Mouse (Mus musculus) CD8-positive naive resting alpha-beta T cell, adult 2 months (primary cell): ENCODE measurements around the gene Pnkd.
"Not testable (repeated sequence)": the region's sequence is repeated elsewhere in the genome, so short reads cannot be mapped to it uniquely, and the experiment has no call there.

Experiments used
- DNase-seq, 2 experiments: peaks; one replicate each; pipeline ENCODE4 v3.0.0; 2022; ENCODE audit warnings: low read depth in 2 of 2, low spot score in 2 of 2

Gene Pnkd

DNA sequence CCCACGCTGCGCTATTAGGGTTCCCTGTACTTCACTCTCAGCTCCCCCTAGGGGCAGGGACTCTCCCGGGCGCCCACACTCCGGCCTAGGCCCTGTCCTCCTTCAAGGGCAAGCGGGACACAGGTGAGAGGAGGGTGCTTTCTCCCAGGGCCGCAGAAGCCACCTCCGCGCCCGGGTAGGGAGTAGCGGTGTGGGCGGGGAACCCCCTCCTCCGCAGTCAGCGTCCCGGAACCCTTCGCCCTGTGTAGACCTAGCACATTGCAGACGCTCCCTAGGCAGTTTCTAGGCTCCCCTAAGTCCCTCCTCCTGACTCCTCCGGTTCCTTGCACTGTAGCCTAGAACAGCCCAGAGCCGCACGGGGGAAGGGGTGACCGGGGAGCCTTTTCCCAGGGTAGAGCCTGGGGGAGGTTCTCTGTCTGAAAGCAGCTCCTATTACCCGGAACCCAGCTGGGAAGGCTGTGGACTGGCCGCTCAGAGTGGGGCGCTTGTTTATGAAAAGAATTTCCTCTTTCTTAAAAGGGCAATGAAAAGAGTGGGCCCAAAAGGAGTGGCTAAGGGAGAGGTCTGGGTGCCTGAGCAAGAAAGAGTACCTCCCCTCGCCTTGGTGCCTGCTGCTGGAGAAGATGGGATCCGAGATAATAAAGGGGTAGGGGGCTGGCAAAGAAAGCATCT, 102.1 kb downstream of the Pnkd start:
- peak; percentile 92 to 99 for DNase-seq

DNA sequence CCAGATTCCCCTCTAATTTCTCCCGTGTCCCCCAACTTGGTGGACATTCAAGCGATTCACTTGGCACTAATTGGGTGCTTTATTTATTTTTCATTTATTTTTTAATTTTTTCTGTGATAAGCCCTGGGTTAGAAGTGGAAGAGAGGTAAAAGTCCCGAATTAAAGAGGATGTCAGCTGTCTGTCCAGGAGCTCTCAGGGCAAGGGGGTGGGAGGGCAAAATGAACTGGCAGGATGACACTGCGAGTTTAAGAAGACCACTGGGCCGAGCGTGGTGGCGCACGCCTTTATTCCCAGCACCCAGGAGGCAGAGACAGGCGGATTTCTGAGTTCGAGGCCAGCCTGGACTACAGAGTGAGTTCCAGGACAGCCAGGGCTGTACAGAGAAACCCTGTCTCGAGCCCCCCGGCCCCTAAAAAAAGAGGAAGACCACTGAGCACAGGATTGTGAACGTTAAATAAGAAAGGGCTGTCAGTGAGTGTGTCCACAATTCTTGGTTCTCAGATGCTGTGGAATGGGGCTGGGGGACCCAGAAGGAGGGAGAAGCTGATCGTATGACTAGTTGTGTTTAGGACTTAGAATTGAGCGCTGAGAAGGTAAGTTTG, 102.8 kb downstream of the Pnkd start:
- DNase-seq: no peak

DNA sequence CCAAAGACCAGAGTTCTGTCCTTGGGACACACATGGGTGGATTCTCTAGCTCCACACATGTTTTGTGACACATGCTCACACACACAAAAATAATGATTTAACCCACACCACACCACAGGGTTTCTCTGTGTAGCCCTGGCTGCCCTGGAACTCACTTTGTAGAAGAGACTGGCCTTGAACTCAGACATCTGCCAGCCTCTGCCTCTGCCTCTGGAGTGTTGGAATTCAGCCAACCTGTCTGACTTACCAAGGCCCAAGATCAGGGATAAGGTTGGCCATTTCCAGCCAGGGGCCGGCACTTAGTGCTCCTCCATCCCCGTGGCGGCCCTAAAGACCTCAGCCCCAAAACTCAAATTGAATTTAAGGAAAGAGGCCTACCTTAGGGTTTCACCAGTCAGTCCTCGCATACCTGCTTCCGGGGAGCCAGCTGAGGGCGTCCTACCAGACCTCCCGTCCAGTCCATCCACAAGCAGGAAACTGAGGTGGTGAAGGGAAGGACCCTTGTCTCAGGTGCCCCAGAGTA, 103.7 kb downstream of the Pnkd start:
- no peak for DNase-seq

DNA sequence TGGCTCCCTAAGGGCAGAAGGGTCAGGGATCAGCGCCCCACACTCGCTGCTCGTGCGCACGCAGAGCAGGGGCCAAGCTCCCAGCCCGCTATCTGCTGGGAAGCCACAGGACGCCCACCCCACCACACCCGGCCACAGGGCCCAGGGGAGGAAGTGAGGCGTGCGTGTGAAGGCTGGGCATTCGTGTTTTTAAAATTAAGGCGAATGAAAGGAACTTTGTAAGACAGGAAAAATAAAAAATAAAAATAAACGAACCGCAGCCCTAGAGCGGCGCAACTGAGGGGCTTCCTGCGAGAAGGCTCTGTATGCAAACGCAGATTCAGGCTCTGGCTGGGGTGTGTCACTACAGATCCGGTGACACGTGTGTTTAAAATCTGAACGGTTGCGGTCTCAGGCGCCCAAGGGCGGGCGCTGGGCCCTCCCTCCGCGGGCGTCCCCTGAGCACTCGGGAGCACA, 105.1 kb downstream of the Pnkd start:
- DNase-seq: peak; percentile 48 to 61

DNA sequence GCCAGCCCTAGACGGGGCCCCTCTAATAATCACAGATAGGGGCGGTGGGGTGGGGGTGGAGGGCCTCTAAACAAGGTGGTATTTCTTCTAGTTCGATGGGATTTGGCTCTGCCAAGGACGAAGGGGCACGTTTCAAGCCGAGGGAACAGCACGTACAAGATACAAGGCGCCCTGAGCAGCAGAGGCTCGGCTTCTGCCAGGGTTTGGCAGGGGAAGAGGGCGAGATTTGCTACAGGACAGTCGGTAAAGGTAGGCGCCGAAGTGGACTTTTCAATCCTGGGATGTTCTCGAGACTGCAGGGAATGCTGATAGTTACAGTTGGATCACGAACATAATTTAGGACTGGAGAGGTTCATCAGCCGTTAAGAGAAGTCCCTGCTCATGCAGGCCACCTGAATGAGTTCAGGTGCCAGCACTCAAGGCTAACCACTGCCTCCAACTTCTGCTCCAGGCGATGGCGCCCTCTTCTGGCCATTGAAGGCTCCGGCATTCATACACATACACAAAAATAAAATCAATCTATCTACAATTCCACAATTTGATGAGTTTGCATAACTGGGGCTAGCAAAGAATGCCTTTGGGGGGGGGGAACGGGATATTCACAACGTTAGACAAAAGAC, 105.7 kb downstream of the Pnkd start:
- peak; percentile 64 to 76 for DNase-seq

DNA sequence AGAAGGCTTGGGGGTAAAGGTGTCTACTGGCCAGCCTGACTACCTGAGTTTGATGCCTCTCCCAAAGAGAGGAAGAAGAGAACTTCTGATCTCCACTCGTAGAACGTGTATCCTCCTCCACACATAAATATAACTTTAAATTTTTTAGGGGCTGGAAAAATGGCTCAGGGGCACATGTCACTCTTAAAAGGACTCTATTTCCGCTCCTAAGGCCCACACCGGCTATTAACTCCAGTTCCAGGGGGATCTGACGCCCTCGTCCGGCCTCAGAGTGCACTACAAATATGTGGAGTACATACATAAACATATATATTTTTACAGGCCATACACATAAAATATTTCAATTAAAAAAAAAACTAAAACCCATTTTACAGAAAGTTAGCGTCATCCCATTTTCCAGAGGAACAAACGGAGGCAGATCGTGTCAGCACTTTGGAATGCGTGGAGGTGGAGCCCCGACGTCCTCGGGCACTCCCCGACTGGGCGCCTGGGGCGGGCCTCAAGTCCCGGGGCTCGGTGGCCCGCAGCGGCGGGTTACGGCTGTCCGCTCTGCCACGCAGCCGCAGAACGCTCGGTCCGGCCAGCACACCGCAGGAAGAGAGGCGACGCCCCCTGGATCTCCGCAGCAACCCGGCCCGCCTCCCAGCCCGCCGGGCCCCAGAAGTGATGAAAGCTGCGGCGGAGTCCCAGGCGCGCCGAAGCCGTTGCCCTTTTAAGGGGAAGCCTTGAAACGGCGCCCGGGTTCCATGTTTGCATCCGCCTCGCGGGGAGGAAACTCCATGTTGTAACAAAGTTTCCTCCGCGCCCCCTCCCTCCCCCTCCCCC, 106.4 kb downstream of the Pnkd start, which contains the start of gene Ctdsp1:
Ctdsp1 (plus strand) TSS at position 586 of the 825 bp plus-strand sequence.
- DNase-seq: peak; percentile 83 to 91

DNA sequence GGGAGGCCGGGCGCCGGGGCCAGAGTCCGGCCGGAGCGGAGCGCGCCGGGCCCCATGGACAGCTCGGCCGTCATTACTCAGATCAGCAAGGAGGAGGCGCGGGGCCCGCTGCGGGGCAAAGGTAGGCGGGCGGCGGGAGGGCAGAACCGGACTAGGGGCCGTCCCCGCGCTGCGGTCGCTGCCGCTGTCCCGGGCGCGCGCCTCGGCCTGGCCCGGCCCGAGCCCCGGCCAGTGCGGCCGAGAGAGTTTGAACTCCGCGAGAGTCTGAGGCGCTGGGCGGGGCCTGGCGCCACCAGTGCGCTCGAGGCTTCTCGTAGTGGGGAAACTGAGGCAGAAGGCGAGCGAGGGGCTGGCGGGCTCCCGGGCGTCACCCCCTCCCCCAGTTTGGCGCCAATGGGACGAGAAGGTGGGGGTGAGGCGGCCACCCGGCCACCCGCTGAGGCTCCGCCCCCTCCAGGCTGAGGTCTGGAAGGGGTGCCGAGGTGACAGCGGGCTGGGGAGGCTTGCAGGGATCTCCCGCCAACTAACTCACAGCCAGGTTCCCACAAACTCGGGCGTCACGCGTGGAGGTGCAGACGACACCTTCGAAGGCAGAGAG, 107.2 kb downstream of the Pnkd start:
- peak; percentile 44 to 49 for DNase-seq

DNA sequence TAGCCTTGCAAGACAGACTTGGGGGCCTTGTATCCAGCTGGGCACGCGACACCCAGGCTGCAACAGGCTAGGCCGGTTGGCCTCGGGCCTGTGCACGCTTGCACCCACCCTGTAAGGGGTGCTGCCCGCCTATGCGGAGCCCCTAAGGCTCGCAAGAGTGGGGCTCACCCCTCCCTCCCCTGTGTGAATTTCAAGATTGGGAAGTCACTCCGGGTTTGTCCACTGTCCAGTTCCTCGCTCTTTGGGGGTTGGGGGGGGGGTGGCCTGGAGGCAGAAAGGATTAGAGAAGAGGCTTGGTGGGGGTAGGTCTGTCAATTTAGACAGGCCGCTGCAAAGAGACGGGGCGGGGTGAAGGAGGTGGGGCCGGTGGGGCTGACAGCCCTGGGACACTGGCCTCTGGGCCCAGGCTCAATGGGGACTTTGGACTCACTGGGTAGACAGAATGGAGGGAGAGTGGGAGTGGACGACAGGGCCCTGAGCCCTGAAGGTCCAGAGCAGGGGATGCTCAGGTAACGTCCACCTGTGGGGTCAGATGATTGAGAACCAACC, 107.8 kb downstream of the Pnkd start:
- no peak for DNase-seq

DNA sequence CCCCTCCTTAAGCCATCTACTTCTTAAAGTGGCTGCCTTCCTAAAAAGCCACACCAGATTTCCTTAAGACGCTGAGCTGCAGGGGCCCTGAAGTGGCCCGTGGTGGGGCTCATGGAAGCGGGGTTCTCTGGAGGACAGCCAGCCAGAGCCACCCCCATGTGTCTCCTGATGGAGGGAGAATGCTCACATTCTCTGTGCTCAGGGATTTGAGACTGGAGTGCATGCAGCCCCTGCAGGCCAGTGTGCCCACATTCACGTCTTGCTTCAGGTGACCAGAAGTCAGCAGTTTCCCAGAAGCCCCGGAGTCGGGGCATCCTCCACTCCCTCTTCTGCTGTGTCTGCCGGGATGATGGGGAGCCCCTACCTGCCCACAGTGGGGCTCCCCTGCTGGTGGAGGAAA, 108.3 kb downstream of the Pnkd start:
- DNase-seq: no peak

DNA sequence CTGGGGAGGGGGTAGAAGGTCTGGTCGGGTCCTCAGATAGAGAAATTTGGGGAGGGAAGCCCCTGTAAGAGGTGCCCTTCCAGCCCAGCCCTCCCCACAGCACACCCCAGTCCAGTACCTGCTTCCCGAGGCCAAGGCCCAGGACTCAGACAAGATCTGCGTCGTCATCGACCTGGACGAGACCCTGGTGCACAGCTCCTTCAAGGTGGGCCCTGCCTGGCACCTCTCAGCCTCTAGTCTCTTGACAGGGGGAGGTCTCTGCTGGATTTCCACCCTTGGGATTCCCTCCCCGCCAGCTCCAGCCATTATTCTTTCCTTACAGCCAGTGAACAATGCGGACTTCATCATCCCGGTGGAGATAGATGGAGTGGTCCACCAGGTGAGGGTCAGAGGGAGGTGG, 109.0 kb downstream of the Pnkd start:
- DNase-seq: no peak

DNA sequence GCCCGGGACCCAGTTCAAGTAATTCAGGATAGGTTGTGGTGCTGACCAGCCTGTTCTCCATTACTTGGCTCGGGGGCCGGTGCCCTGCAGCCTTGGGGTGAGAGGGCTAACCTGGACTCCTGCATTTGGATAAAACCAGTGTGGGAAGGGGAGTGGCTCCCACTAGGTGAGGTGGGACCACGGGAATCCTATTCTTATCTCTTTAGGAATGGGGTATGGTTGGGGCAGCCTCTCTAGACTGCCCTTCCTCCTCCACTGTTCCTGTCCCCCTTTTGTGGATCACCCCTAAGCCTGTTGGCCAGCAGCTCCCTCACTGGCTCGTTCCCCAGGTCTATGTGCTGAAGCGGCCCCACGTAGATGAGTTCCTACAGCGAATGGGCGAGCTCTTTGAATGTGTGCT, 109.6 kb downstream of the Pnkd start:
- DNase-seq: no peak

DNA sequence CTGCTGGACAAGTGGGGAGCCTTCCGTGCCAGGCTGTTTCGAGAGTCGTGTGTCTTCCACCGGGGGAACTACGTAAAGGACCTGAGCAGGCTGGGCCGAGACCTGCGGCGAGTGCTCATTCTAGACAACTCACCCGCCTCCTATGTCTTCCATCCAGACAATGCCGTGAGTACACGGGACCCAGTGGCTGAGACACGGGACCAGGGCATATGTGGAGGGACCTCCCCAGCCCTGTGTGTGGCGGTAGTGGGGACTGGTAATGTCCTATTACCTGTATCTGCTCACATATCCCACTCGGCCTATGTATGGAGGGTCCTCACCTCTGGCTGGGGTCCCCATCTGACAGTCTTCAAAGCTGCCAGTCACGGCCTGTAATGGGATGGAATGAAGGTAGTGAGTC, 110.1 kb downstream of the Pnkd start:
- no peak for DNase-seq

DNA sequence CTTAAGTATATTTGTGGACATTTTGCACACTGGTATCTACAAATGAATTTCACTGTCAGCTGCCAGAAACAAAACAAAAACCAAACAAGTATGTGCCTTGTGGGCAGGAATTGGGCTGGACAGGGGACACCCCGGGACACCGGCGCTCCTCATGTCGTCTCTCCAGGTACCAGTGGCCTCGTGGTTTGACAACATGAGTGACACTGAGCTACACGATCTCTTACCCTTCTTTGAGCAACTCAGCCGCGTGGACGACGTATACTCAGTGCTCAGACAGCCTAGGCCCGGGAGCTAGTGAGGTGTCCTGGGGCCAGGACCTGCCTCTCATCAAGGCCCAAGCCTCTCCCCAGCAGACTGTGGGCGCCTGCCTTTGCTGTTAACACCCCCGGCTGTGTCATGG, 110.6 kb downstream of the Pnkd start:
- no peak for DNase-seq

DNA sequence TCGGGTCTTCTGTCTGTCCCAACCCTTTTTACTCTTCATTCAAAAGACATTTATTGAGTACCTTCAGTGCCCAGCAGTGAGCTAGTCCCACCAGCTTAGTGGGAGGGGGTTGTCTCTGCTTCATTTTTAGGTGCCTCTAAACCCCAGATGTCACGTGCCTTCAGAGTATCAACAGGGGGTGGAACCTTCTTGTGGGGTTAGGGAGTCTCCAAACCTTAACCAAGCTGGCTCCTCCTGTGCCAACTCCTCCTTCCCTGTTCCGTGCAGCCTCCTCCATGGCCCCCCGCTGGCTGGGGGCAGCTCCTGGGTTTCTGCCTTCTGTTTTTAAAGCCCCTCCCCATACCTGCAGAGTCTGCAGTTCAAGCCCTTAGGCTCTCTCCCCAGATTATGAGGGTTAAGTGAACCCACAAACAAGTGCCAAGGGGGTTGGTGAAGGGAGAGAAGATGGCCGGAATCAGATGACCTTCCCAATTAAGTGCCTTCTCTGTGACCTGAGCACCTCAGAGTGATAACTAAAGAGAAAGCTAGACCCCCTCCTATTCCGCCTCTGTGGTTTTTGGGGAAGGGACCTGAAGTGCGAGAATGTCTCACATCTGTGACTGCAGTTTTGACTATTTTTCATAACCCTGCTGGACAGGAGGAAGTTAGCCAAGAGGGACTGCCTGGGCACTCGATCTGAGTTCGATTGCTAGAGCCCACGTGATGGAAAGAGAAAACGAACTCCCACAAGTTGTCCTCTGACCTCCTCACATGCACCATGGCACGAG, 111.9 kb downstream of the Pnkd start:
- DNase-seq: not testable (repeated sequence)

DNA sequence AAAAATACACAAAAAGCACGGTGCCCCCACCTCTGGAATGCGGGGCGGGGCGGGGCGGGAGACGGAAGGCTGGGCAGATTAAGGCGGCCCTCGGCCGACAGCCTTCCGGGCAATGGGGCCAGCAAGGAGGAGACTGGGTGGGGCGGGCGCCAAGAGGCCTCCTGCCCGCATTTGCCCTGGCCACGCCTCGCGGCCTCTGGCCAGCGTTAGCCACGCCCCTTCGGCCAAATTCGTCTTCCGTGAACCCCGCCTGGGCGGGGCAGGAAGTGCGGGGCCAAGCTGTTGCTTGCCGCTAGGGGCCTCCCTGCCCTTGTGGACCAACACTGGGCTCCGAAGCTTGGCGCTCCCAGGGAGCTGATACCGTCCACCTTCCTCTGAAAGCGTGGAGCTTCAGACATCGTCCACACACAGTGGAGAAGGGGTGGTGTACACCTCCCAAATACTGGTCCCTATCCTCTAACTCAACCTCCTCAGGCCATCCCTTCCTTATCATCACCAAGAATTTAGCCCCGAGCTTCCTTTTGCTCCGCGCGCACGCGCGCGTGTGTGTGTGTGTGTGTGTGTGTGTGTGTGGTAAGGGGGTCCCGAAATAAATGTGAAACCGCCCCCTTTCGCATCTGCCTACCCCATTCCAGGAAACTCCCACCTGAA, 112.7 kb downstream of the Pnkd start:
- peak; percentile 55 to 61 for DNase-seq

DNA sequence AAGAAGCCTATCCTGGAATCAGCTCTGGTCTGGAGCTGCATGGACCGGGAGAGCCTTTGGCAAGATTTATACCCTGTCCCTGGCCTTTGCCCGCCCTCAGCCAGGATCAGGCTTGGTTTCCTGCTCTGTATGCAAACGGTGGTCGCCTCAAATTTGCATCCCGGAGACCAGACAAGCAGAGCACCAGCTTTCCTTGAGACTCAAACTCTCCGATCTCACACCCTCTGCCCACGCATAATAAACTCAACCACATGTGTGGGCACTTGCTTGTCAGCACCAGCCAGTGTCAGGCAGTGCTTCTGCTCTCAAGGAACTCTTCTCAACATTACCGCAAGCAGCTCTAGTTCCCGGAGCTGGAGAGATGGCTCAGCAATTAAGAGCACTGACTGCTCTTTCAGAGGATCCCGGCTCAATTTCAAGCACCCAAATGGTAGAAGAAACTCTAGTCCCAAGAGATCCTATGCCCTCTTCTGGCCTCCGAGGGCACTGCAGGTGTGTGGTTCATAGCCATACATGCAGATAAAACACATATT, 113.3 kb downstream of the Pnkd start:
- DNase-seq: peak; percentile 68 to 82

DNA sequence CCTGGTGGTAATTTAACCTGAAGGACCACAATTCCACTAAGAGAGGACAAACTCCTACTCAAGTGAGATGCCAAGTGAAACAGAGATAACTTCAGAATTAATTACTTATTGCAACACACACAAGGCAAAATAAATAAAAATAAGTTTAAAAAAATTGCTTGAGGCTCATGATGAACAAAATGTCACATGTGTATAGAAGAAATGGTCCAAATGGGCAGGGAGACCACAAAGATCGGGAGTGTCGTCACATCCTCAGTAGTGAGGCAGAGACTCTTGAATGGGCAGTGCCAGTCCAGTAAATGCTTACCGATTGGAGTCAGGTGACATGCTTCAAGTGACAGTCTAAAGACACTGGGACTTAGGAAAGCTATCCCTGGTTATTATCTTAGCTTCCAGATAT, 115.8 kb downstream of the Pnkd start:
- no peak for DNase-seq

DNA sequence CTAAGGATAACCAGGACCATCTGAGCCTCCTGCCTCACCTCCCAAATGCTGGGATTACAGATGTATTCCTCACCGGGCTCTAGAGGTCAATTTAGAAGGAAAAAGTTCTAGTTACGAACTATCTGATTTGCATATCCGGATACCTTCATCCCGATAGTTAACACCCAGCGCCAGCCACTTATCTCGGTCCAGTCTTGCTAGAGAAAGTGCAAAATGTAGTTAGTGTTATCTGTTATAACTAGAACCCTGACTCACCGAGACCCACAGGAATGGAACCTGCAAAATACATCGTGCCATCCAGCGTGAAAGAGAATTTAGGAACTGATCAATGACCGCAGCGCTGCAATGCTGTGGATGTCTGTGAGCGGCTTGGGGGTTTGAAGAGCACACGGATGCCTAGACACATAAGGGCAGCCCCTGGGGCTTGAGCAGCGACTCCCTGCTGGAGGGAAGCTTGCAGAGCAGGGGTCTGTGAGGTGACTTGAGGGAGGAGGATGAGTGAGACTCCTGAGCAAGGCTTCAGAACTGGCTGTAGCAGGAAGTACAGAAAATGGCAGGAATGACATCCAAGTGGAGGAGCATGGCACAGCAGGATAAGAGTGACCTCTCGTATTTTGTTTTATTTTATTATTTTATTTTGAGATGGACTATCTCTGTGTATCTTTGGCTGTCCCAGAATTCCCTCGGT, 116.4 kb downstream of the Pnkd start:
- DNase-seq: no peak
